Mouse (Mus musculus): ENCODE results near the gene Lrrc27.

Gene Lrrc27

DNA sequence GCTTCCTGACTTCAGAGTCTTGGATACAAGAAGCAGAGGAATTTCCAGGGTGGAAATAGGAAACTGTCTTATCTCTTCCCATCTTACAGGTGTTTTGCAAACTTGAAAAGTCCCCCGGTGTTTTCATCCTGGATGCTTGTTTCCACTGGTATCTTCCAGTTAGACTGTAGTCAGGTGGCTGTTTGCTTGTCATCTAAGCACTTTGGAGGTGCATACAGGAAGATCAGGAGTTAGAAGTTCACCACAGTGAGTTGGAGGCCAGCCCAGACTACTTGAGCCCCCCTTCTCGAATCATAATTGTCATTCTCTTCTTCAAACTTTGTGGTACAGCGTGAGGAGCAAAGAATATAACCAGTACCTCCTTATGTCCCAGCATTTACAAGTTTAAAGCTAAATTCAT, 1.4 kb downstream of the Lrrc27 start:
- WGBS = 80% methylated on average over 3 of the region's 3 CpGs

GRCm38 (mm10) chr7:139214596-139215340, 2.0 kb downstream of the Lrrc27 start:
- WGBS = 79% methylated on average over 14 of the region's 14 CpGs

DNA sequence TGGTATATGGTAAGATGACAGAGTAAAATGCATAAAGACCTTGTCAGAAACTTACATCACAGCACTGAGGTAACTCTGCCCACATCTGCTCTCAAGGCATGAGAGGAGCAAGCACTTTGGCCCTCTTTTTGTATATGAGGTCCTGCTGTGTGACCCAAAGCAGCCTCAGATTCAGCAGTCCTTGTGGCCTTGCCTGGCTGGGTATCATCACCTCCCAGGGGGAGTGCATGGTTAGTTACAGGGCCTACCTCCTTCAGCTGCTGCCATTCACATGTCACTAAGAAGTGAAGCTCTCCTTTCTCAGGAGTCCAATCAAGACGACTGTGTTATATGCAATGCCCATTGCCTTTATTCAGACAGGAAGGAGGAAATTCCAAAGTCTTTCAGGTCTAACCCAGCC, 2.7 kb downstream of the Lrrc27 start:
- WGBS = 69% methylated on average over 1 of the region's 1 CpGs

GRCm38 (mm10) chr7:139215946-139216345, 3.2 kb downstream of the Lrrc27 start:
- WGBS = 94% methylated on average over 7 of the region's 7 CpGs

DNA sequence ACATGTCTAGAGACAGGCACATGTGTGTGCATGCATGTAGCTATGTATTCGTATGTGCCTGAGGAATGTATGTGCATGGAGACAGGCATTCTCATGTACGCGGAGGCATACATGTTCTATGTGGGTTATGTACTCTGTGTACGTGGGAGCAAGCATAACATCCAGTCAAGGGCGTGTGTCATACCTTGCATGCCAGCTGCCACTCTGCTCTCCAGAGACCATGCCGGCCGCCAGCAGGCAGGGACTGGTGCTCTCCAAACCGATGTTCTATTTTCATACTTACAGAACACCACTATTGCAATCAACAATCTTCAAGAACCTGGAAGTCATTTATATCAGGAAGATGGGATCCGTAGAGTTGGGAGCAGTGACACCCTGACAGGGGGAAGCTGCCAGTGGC, 3.7 kb downstream of the Lrrc27 start:
- WGBS = 91% methylated on average over 9 of the region's 9 CpGs

GRCm38 (mm10) chr7:139217046-139217445, 4.3 kb downstream of the Lrrc27 start:
- 83% methylated on average over 7 of the region's 7 CpGs for WGBS

GRCm38 (mm10) chr7:139218641-139219415, 6.0 kb downstream of the Lrrc27 start:
- 61% methylated on average over 6 of the region's 6 CpGs for WGBS

DNA sequence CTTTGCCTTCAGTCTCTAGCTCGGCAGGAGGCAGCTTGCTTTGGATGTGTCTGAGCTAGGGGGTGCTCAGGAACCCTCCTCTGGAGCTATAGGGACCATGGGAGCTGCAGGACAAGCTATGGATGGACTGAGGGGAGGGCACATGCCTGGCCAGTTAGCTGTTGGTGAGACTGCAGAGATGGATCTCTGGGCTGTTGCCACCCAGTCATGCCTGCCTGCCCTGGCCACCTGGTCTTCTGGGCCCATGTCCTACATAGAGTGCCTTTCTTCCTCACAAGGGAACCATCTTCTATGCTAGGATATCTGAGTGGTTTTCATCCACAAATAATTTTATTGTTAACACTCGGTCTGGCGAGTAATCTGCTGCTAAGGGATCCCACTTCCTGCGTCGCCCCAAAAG, 6.7 kb downstream of the Lrrc27 start:
- 90% methylated on average over 5 of the region's 5 CpGs for WGBS

GRCm38 (mm10) chr7:139220303-139220702, 7.5 kb downstream of the Lrrc27 start:
- WGBS = 34% methylated on average over 2 of the region's 2 CpGs

- whole genome bisulfite sequencing = 44% methylated on average over 5 of the region's 5 CpGs
Measured at GRCm38 (mm10) chr7:139221072-139221471, 8.3 kb downstream of the Lrrc27 start.

GRCm38 (mm10) chr7:139221856-139222255, 9.1 kb downstream of the Lrrc27 start:
- WGBS = 86% methylated on average over 2 of the region's 2 CpGs

GRCm38 (mm10) chr7:139222341-139222740, 9.6 kb downstream of the Lrrc27 start:
- WGBS = 91% methylated on average over 4 of the region's 4 CpGs

- 80% methylated on average over 1 of the region's 1 CpGs for WGBS
Measured at GRCm38 (mm10) chr7:139224070-139224469, 11.3 kb downstream of the Lrrc27 start.

DNA sequence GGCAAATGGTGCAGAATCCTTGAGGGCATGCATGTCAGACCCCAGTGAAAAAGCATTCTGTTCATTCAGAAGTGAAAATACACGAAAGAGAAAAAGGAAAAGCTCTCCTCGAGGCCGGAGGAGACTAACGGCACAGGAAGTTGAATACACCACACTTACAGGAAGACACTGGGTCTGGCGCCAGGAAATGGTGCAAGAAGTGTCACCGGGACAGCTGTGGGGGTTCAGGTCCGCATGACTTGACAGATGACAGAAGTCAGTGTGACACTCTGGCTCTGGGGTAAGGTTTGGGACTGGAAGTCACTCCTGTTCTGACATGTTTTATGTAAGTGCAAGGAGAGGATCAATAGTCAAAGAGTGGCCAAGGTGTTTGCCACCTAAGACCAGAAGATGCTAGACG, 11.9 kb downstream of the Lrrc27 start:
- WGBS = 75% methylated on average over 8 of the region's 8 CpGs

DNA sequence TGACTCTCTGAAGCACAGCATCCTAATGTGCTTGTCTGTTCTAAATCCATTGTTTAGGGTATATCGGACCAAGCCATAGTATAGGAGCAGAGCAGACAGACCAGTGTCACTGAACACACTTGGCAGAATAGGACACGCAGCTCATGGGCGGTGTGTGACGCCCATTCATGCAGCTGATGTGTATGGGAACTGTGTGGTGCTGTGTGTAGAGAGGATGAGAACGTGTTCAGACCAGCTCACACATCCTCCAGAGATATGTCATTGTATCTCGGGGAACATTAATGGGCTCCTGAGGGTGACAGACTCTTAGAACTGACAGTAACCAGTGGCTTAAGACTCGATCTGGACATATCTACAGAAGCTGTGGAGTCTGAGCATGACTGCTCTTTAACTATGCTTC, 13.6 kb downstream of the Lrrc27 start:
- WGBS = 95% methylated on average over 7 of the region's 7 CpGs

- WGBS = 72% methylated on average over 6 of the region's 6 CpGs
Measured at GRCm38 (mm10) chr7:139228447-139229171, 15.8 kb downstream of the Lrrc27 start.

DNA sequence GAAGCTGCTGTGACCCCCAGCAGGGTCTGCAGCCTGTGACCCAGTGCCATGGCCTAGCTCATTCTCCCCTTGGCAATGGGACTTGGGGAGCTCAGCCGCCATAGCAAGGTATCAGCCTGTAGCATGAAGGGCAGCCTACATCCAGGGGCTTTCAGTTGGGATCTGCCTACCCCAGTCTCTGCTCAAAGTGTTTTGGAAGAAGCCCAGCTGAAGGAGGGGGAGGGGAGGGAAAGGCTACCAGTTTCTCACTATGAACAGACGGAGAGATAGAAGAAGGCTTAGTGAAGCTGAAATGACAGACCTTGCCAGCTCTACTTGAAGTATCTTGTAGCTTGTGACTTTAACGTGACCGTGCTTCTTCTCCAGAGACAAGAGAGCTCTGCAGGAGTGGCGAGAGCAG, 17.0 kb downstream of the Lrrc27 start:
- WGBS = 83% methylated on average over 5 of the region's 5 CpGs

- WGBS = 82% methylated on average over 12 of the region's 12 CpGs
Measured at GRCm38 (mm10) chr7:139230241-139230640, 17.5 kb downstream of the Lrrc27 start.

- 3% methylated on average over 7 of the region's 7 CpGs for WGBS
Measured at GRCm38 (mm10) chr7:139233714-139234113, 20.9 kb downstream of the Lrrc27 start.

DNA sequence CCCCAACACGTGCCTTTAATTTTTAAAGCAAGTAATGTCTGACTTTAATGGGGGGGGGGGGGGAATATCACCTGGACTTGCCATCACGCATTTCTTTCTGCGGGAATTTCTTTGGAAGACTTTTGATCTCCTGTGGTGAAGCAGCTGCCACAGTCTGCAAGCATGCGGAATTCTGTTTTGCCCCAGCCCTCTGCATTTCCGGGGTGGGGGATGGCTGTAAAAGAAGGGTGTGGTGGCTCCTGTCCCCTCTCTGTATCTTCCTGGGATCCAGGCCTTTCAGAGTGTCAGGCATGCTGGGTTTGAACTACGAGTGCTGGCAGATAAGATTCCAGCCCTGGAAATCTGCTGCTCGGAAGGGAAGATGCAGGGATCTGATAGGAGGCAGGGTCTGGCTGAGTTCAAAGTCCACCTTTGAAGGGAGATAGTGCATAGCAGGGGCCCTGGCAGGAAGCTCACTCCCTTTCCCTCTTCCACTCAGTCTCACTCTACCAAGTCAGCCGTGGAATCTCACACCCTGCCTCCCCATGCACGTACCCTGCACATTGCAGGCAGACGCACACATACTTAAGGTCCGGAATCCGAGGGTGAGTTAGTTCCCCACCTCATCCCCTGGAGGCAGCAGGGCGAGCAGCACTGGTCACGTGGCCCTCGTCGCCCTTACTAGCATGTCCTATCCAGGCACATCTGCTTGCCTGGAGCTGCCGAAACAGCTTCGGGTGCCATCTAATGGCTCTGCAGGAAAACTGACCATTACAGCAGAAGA, 21.8 kb downstream of the Lrrc27 start:
- WGBS = 31% methylated on average over 18 of the region's 18 CpGs

DNA sequence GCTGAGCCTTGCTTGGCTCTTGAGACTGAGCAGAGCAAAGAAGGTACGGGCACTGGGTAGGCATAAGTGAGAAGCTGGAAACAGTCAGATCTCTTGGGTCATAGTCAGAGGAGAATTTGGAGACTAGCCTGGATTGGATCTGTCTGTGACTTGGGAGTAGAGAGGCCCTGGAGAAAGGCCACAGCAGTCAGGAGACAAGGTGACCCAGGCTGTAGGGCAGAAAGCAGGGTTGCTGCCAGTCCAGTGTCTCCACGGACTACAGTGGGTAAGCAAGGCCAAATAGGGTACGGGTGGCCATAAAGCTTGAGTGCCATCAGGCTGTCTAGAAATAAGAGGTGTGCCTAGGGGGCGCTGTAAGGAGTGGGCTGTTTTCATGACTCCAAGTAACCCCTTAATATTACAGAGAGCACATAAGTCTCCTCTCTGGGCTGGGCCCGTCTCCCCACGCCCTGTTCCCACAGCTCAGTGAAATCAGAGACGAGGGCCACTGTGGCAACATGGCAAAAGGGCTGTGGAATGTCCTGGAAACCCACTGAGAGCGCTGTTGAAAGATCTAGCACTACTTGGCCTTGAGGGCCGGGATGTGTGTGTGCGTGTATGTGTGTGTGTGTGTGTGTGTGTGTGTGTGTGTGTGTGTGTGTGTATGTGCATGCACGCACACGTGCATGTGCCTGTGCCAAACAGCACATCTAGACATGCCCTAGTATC, 23.0 kb downstream of the Lrrc27 start:
- 86% methylated on average over 12 of the region's 12 CpGs for WGBS
